ENCODE assay signal across 31 mouse cellular contexts in genomic region chrX:157697591-157698135, GRCm38 (mm10). TPM values are rescaled to one million over a fixed set of nuclear protein-coding genes. Genes with fewer than 3 reads are reported as not detected.
DNase-seq lines count a peak whose midpoint lies in the region; ATAC-seq lines count a peak whose summit lies in the region.
"Had no signal": no experiment of that assay in that cellular context is flagged by ENCODE, and none has a peak within 500 bp of the region (broad histone marks: within the 10 kb centered on the region; RNA-seq: fewer than 3 reads in every experiment).

No protein-coding gene starts in this region.

- 50% methylated on average over 5 of the region's 5 CpGs for WGBS in heart, embryonic 12.5 days
- WGBS in heart, embryonic 14.5 days, result 37% methylated on average over 5 of the region's 5 CpGs
- WGBS in heart, embryonic 15.5 days, result 46% methylated on average over 5 of the region's 5 CpGs

- peak; percentile 71 for ATAC-seq in heart, embryonic 12.5 days (ENCODE audit: insufficient number of reproducible peaks, low FRiP score)
- ATAC-seq in heart, embryonic 14.5 days (ENCODE audit: insufficient number of reproducible peaks, insufficient read depth, low FRiP score, low read depth), result peak; percentile 77
- ATAC-seq in heart, embryonic 15.5 days (replicated peaks; ENCODE audit: insufficient number of reproducible peaks, insufficient read depth, low FRiP score, low read depth), result peak; percentile 67; the same call in 1 of the 2 replicates
- no peak for ATAC-seq in cerebellum, adult (ENCODE audit: insufficient number of reproducible peaks, low FRiP score, low TSS enrichment)
- ATAC-seq: forebrain, embryonic 15.5 days; midbrain, embryonic 16.5 days had no signal

- no peaks in the 10 kb centered on the region for H3K9me3 ChIP-seq in heart, embryonic 12.5 days (replicated peaks)
- H3K9me3 ChIP-seq in heart, embryonic 14.5 days (ENCODE audit: control insufficient read depth, low read length), result no peaks in the 10 kb centered on the region
- H3K9me3 ChIP-seq in heart, embryonic 15.5 days (replicated peaks), result no peaks in the 10 kb centered on the region
- H3K9me3 ChIP-seq: embryonic facial prominence, embryonic 13.5 days; forebrain, embryonic 10.5 days; forebrain, embryonic 15.5 days; limb, embryonic 13.5 days; neural tube, embryonic 13.5 days had no signal

- 0 out of 2 replicates have a peak overlapping the region, but pooled peaks have one; percentile 19 for H3K4me2 ChIP-seq in heart, embryonic 12.5 days
- peak overlapping the region; percentile 52 for H3K4me2 ChIP-seq in heart, embryonic 14.5 days (ENCODE audit: low read length)
- H3K4me2 ChIP-seq in heart, embryonic 15.5 days, result 0 out of 2 replicates have a peak overlapping the region, but pooled peaks have one; percentile 44
- H3K4me2 ChIP-seq: embryonic facial prominence, embryonic 13.5 days; forebrain, embryonic 15.5 days; hindbrain, embryonic 14.5 days; limb, embryonic 13.5 days; liver, embryonic 11.5 days; midbrain, embryonic 11.5 days; neural tube, embryonic 13.5 days had no signal

- no peak overlapping the region for H3K9ac ChIP-seq in heart, embryonic 12.5 days
- no peak overlapping the region for H3K9ac ChIP-seq in heart, embryonic 14.5 days (ENCODE audit: low read length)
- H3K9ac ChIP-seq in heart, embryonic 15.5 days, result no peak overlapping the region
- H3K9ac ChIP-seq: embryonic facial prominence, embryonic 13.5 days; forebrain, embryonic 15.5 days; hindbrain, embryonic 14.5 days; limb, embryonic 13.5 days; neural tube, embryonic 13.5 days had no signal

- no peaks in the 10 kb centered on the region for H3K4me1 ChIP-seq in heart, embryonic 12.5 days (replicated peaks)
- 0 out of 4 replicates have a peak, but pooled peaks cover 0 to 2% of the 10 kb centered on the region in 2 experiments for H3K4me1 ChIP-seq in heart, embryonic 14.5 days (ENCODE audit: control insufficient read depth in 2 of 2, insufficient read depth in 2 of 2, low read length in 2 of 2)
- no peaks in the 10 kb centered on the region for H3K4me1 ChIP-seq in heart, embryonic 15.5 days (replicated peaks)
- H3K4me1 ChIP-seq: embryonic facial prominence, embryonic 13.5 days; forebrain, embryonic 10.5 days; forebrain, embryonic 15.5 days; limb, embryonic 13.5 days; neural tube, embryonic 13.5 days had no signal

- intact Hi-C loops in left cerebral cortex, postnatal 14 days (cut with DNase I), result no loop called here

- peak overlapping the region; percentile 70 for H3K27ac ChIP-seq in heart, embryonic 12.5 days (ENCODE audit: poor library complexity, severe bottlenecking)
- H3K27ac ChIP-seq in heart, embryonic 14.5 days (replicated peaks in 1 of 2; ENCODE audit: control insufficient read depth in 1 of 2, insufficient read depth in 1 of 2, low read depth in 2 of 2, low read length in 2 of 2), result peak overlapping the region; percentile 79 to 96
- peak overlapping the region; percentile 91 for H3K27ac ChIP-seq in heart, embryonic 15.5 days
- H3K27ac ChIP-seq: embryonic facial prominence, embryonic 13.5 days; forebrain, embryonic 10.5 days; forebrain, embryonic 15.5 days; hindbrain, embryonic 14.5 days; limb, embryonic 13.5 days; neural tube, embryonic 13.5 days had no signal

- H3K4me3 ChIP-seq in heart, embryonic 12.5 days, result no peak overlapping the region
- H3K4me3 ChIP-seq in heart, embryonic 14.5 days (ENCODE audit: control insufficient read depth in 1 of 2, insufficient read depth in 1 of 2, low read depth in 1 of 2, low read length in 2 of 2), result no peak overlapping the region
- no peak overlapping the region for H3K4me3 ChIP-seq in heart, embryonic 15.5 days
- H3K4me3 ChIP-seq: embryonic facial prominence, embryonic 13.5 days; forebrain, embryonic 10.5 days; forebrain, embryonic 15.5 days; limb, embryonic 13.5 days; neural tube, embryonic 13.5 days had no signal

- H3K36me3 ChIP-seq in heart, embryonic 12.5 days, result no peaks in the 10 kb centered on the region
- no peaks in the 10 kb centered on the region for H3K36me3 ChIP-seq in heart, embryonic 14.5 days (ENCODE audit: control insufficient read depth, insufficient read depth, low read length)
- no peaks in the 10 kb centered on the region for H3K36me3 ChIP-seq in heart, embryonic 15.5 days
- H3K36me3 ChIP-seq: embryonic facial prominence, embryonic 13.5 days; forebrain, embryonic 10.5 days; forebrain, embryonic 15.5 days; limb, embryonic 13.5 days; neural tube, embryonic 13.5 days had no signal

- H3K27me3 ChIP-seq in heart, embryonic 12.5 days (replicated peaks), result no peaks in the 10 kb centered on the region
- H3K27me3 ChIP-seq in heart, embryonic 14.5 days (ENCODE audit: control insufficient read depth, insufficient read depth, low read length), result no peaks in the 10 kb centered on the region
- H3K27me3 ChIP-seq in heart, embryonic 15.5 days, result no peaks in the 10 kb centered on the region
- H3K27me3 ChIP-seq: forebrain, embryonic 15.5 days; neural tube, embryonic 13.5 days had no signal

- DNase-seq in heart, adult 8-10 months (ENCODE audit: low spot score), result no peak
- peak; percentile 9 for DNase-seq in lung, postnatal 14 days
- no peak for DNase-seq in left cerebral cortex, postnatal 14 days (ENCODE audit: low spot score in 2 of 2)
- DNase-seq: adrenal gland, postnatal 25 days; B cell, adult 2 months; cerebellum, adult 18-20 months; cerebellum, postnatal 10 days; kidney, adult 11 months; kidney, postnatal 14 days; layer of hippocampus, adult 9-11 months; right cerebral cortex, postnatal 4 days; thymus, adult 2 months; thymus, postnatal 36 days had no signal

RNA-seq across cellular contexts. Expression of gene Smpx, which starts 1.0 kb away (rescaled TPM):
- 807 and 829 TPM in 2 replicates for polyA plus RNA-seq in heart, embryonic 12.5 days (2016; fragmentation: Nextera tagmentation; extraction: Ambion mirVana)
- total RNA-seq in heart, adult 8-10 months (2022), result 100 to 1,000 TPM; 403 to 509 (median 425) TPM
- polyA plus RNA-seq in heart, embryonic 14.5 days (2014; fragmentation: Nextera tagmentation; extraction: Ambion mirVana), result 893 and 934 TPM in 2 replicates
- polyA plus RNA-seq in heart, embryonic 15.5 days (2015; fragmentation: Nextera tagmentation; extraction: Ambion mirVana), result 612 and 957 TPM in 2 replicates
- not detected for total RNA-seq in left cerebral cortex, postnatal 14 days (2021)
- total RNA-seq: common myeloid progenitor, adult 5-6 weeks; left cerebral cortex, adult 18-20 months; left cerebral cortex, postnatal 36 days; megakaryocyte, adult 5-6 weeks had no signal
- polyA plus RNA-seq: forebrain, embryonic 10.5 days; hindbrain, embryonic 14.5 days; midbrain, embryonic 11.5 days; midbrain, embryonic 16.5 days; spleen, adult 2 months had no signal
